Mouse (Mus musculus) erythroblast, embryonic 14.5 days (primary cell): ENCODE data around the gene Cdyl2. TPM values are rescaled to one million over a fixed set of nuclear protein-coding genes. Genes with fewer than 3 reads are reported as not detected.
A peak's percentile ranks its signal among the peaks of the same experiment; 100 is the strongest.

Source experiments
- H3K27me3 ChIP-seq: 2 replicates; pipeline ENCODE4 v1.6.1; 2012; ENCODE audit warnings: inconsistent platforms; ENCODE audit not compliant: control insufficient read depth
- H3K36me3 ChIP-seq: 2 replicates; pipeline ENCODE4 v1.6.1; 2012; ENCODE audit warnings: mild to moderate bottlenecking, inconsistent platforms; ENCODE audit not compliant: control insufficient read depth
- H3K4me1 ChIP-seq: 2 replicates; pipeline ENCODE4 v1.6.1; 2012; ENCODE audit warnings: inconsistent platforms; ENCODE audit not compliant: control insufficient read depth
- H3K4me3 ChIP-seq: replicated peaks from 2 replicates; pipeline ENCODE3; 2012; ENCODE audit warnings: moderate library complexity, mild to moderate bottlenecking, inconsistent platforms
- H3K9me3 ChIP-seq: 2 replicates; pipeline ENCODE4 v1.6.1; 2012; ENCODE audit warnings: low read length, inconsistent platforms, mixed read lengths; ENCODE audit not compliant: control insufficient read depth
- GATA1 ChIP-seq: IDR thresholded peaks from 2 replicates; pipeline ENCODE4 v1.6.1; 2012; ENCODE audit warnings: low read length, inconsistent platforms, mixed read lengths
- TAL1 ChIP-seq: IDR thresholded peaks from 3 replicates; pipeline ENCODE4 v1.6.1; 2012; ENCODE audit warnings: low read length, inconsistent platforms, mixed read lengths
- polyA plus RNA-seq: library from polyadenylated mRNA; stranded (reverse); fragments of >175 nt; gene quantifications from 2 replicates; pipeline ENCODE4 v1.2.3, GENCODE M21; 2012

The Cdyl2 gene
- polyA plus RNA-seq = 0.03 and 0.10 TPM in 2 replicates

GRCm38 (mm10) chr8:116732684-116733647, at the start of gene Cdyl2:
TSS of gene Cdyl2 (minus strand) at chr8:116732991.
- TF ChIP-seq TAL1 = no peak
- no peak for TF ChIP-seq GATA1
- H3K27me3 ChIP-seq = peaks cover 10% of the 10 kb centered on the region; the same call in 1 of the 2 replicates
- H3K4me3 ChIP-seq = peak within 1 kb of the TSS; percentile 75
- H3K4me1 ChIP-seq = peaks cover 28% of the 10 kb centered on the region
- H3K9me3 ChIP-seq = peaks cover 5% of the 10 kb centered on the region
- H3K36me3 ChIP-seq = peaks cover 3% of the 10 kb centered on the region; the same call in 1 of the 2 replicates

GRCm38 (mm10) chr8:116780594-116780993, 47.8 kb upstream of the Cdyl2 start:
- Histone ChIP-seq H3K4me1 (no peaks in the 10 kb centered on the region), H3K9me3 (peaks cover 7% of the 10 kb centered on the region; the same call in 1 of the 2 replicates), H3K27me3 (no peaks in the 10 kb centered on the region), H3K36me3 (no peaks in the 10 kb centered on the region), H3K4me3 (no peak overlapping the region)
- TF ChIP-seq GATA1 (no peak), TAL1 (no peak)

GRCm38 (mm10) chr8:116774220-116774619, 41.4 kb upstream of the Cdyl2 start:
- H3K4me1 ChIP-seq = no peaks in the 10 kb centered on the region
- H3K9me3 ChIP-seq = peaks cover 7% of the 10 kb centered on the region; the same call in 1 of the 2 replicates
- no peaks in the 10 kb centered on the region for H3K36me3 ChIP-seq
- H3K27me3 ChIP-seq = no peaks in the 10 kb centered on the region
- TF ChIP-seq TAL1 (no peak), GATA1 (no peak)
- no peak overlapping the region for H3K4me3 ChIP-seq

GRCm38 (mm10) chr8:116772727-116773126, 39.9 kb upstream of the Cdyl2 start:
- no peaks in the 10 kb centered on the region for H3K27me3 ChIP-seq
- no peak overlapping the region for H3K4me3 ChIP-seq
- H3K9me3 ChIP-seq = peaks cover 7% of the 10 kb centered on the region; the same call in 1 of the 2 replicates
- TF ChIP-seq TAL1 (no peak), GATA1 (no peak)
- H3K4me1 ChIP-seq = no peaks in the 10 kb centered on the region
- no peaks in the 10 kb centered on the region for H3K36me3 ChIP-seq

GRCm38 (mm10) chr8:116771797-116772343, 39.1 kb upstream of the Cdyl2 start:
- TF ChIP-seq GATA1 = no peak
- TF ChIP-seq TAL1 = no peak
- Histone ChIP-seq H3K27me3 (no peaks in the 10 kb centered on the region), H3K4me3 (no peak overlapping the region), H3K36me3 (no peaks in the 10 kb centered on the region), H3K4me1 (no peaks in the 10 kb centered on the region), H3K9me3 (peaks cover 4% of the 10 kb centered on the region; the same call in 1 of the 2 replicates)

GRCm38 (mm10) chr8:116770756-116771155, 38.0 kb upstream of the Cdyl2 start:
- H3K9me3 ChIP-seq = no peaks in the 10 kb centered on the region
- H3K36me3 ChIP-seq = no peaks in the 10 kb centered on the region
- no peaks in the 10 kb centered on the region for H3K27me3 ChIP-seq
- TF ChIP-seq TAL1 (no peak), GATA1 (no peak)
- no peaks in the 10 kb centered on the region for H3K4me1 ChIP-seq
- H3K4me3 ChIP-seq = no peak overlapping the region

GRCm38 (mm10) chr8:116756174-116756573, 23.4 kb upstream of the Cdyl2 start:
- Histone ChIP-seq H3K4me3 (no peak overlapping the region), H3K27me3 (no peaks in the 10 kb centered on the region), H3K9me3 (no peaks in the 10 kb centered on the region), H3K4me1 (no peaks in the 10 kb centered on the region), H3K36me3 (no peaks in the 10 kb centered on the region)
- TF ChIP-seq GATA1 (no peak), TAL1 (no peak)

- no peaks in the 10 kb centered on the region for H3K27me3 ChIP-seq
- no peaks in the 10 kb centered on the region for H3K9me3 ChIP-seq
- no peak overlapping the region for H3K4me3 ChIP-seq
- H3K36me3 ChIP-seq = no peaks in the 10 kb centered on the region
- H3K4me1 ChIP-seq = no peaks in the 10 kb centered on the region
- TF ChIP-seq GATA1 (no peak), TAL1 (no peak)
Measured at GRCm38 (mm10) chr8:116755557-116755956, 22.8 kb upstream of the Cdyl2 start.

GRCm38 (mm10) chr8:116740726-116741125, 7.9 kb upstream of the Cdyl2 start:
- Histone ChIP-seq H3K4me1 (0 out of 2 replicates have a peak, but pooled peaks cover under 1% of the 10 kb centered on the region), H3K27me3 (peaks cover 3% of the 10 kb centered on the region; the same call in 1 of the 2 replicates), H3K36me3 (no peaks in the 10 kb centered on the region), H3K4me3 (no peak overlapping the region), H3K9me3 (no peaks in the 10 kb centered on the region)
- TF ChIP-seq TAL1 = no peak
- TF ChIP-seq GATA1 = no peak
